Comparison of ENCODE assay signal across 25 mouse cellular contexts in genomic region chr1:164822268-164822667, GRCm38 (mm10). TPM values are rescaled to one million over a fixed set of nuclear protein-coding genes. Genes with fewer than 3 reads are reported as not detected.
DNase-seq lines count a peak whose midpoint lies in the region; ATAC-seq and TF ChIP-seq lines count a peak whose summit lies in the region.
"Had no signal": no experiment of that assay in that cellular context is flagged by ENCODE, and none has a peak within 500 bp of the region (broad histone marks: within the 10 kb centered on the region; RNA-seq: fewer than 3 reads in every experiment).

No protein-coding gene starts in this region.

- no peaks in the 10 kb centered on the region for H3K36me3 ChIP-seq in embryonic facial prominence, embryonic 14.5 days (ENCODE audit: control insufficient read depth, insufficient read depth, low read length)
- no peaks in the 10 kb centered on the region for H3K36me3 ChIP-seq in embryonic facial prominence, embryonic 10.5 days (replicated peaks)
- H3K36me3 ChIP-seq in heart, adult 2 months (ENCODE audit: control insufficient read depth, insufficient read depth, low read length) = no peaks in the 10 kb centered on the region
- H3K36me3 ChIP-seq in midbrain, embryonic 15.5 days (replicated peaks) = no peaks in the 10 kb centered on the region
- H3K36me3 ChIP-seq in midbrain, embryonic 10.5 days = no peaks in the 10 kb centered on the region
- H3K36me3 ChIP-seq: embryonic facial prominence, embryonic 13.5 days; forebrain, embryonic 15.5 days; G1E had no signal

- H3K79me2 ChIP-seq in heart, adult 2 months (replicated peaks; ENCODE audit: control insufficient read depth, insufficient read depth, low read length) = no peaks in the 10 kb centered on the region

- TF ChIP-seq POLR2A in heart, adult 2 months (IDR thresholded peaks at IDR 0.05; ENCODE audit: insufficient read depth, low read depth, low read length) = no peak

- H3K9ac ChIP-seq in embryonic facial prominence, embryonic 14.5 days (ENCODE audit: low read depth, low read length) = no peak overlapping the region
- no peak overlapping the region for H3K9ac ChIP-seq in heart, adult 2 months (ENCODE audit: low read depth, low read length)
- no peak overlapping the region for H3K9ac ChIP-seq in midbrain, embryonic 15.5 days
- H3K9ac ChIP-seq: embryonic facial prominence, embryonic 13.5 days; forebrain, embryonic 13.5 days; forebrain, embryonic 15.5 days had no signal

- H3K9me3 ChIP-seq in embryonic facial prominence, embryonic 14.5 days (ENCODE audit: control insufficient read depth, low read length) = no peaks in the 10 kb centered on the region
- H3K9me3 ChIP-seq in embryonic facial prominence, embryonic 10.5 days = no peaks in the 10 kb centered on the region
- no peaks in the 10 kb centered on the region for H3K9me3 ChIP-seq in midbrain, embryonic 15.5 days
- no peaks in the 10 kb centered on the region for H3K9me3 ChIP-seq in midbrain, embryonic 10.5 days (replicated peaks)
- H3K9me3 ChIP-seq: embryonic facial prominence, embryonic 13.5 days; forebrain, embryonic 13.5 days; forebrain, embryonic 15.5 days had no signal

- H3K4me2 ChIP-seq in embryonic facial prominence, embryonic 14.5 days (ENCODE audit: low read depth, low read length) = no peak overlapping the region
- no peak overlapping the region for H3K4me2 ChIP-seq in midbrain, embryonic 15.5 days
- H3K4me2 ChIP-seq: embryonic facial prominence, embryonic 13.5 days; forebrain, embryonic 13.5 days; forebrain, embryonic 15.5 days had no signal

- ATAC-seq in embryonic facial prominence, embryonic 14.5 days (ENCODE audit: low read depth) = peak; percentile 61; the same call in 1 of the 2 replicates
- ATAC-seq in midbrain, embryonic 15.5 days (replicated peaks) = 0 out of 2 replicates have a peak, but pooled peaks have one; percentile 62
- ATAC-seq: activated CD4-positive, CD25-positive, alpha-beta regulatory T cell, adult 4 months; CD4-positive, CD25-positive, alpha-beta regulatory T cell, adult 4 months; forebrain, embryonic 13.5 days; forebrain, embryonic 15.5 days; Patski had no signal

- WGBS in embryonic facial prominence, embryonic 14.5 days = 61% methylated on average over 4 of the region's 4 CpGs
- WGBS in embryonic facial prominence, embryonic 10.5 days = 71% methylated on average over 4 of the region's 4 CpGs
- WGBS in heart, adult 2 months = 84% methylated on average over 4 of the region's 4 CpGs
- 50% methylated on average over 4 of the region's 4 CpGs for WGBS in midbrain, embryonic 15.5 days
- WGBS in midbrain, embryonic 10.5 days = 65% methylated on average over 4 of the region's 4 CpGs

- intact Hi-C loops in heart, adult 2 months (cut with DNase I) = no loop called here

- no peak for DNase-seq in embryonic facial prominence, embryonic 14.5 days (ENCODE audit: low spot score)
- no peak for DNase-seq in embryonic facial prominence, embryonic 10.5 days (ENCODE audit: low spot score)
- peak; percentile 30 for DNase-seq in heart, adult 11 months
- DNase-seq in heart, adult 2 months = no peak
- DNase-seq in midbrain, embryonic 10.5 days (ENCODE audit: low spot score) = no peak
- DNase-seq in retina, postnatal 1 day = peak; percentile 6
- DNase-seq in retina, embryonic 14.5 days (ENCODE audit: low spot score) = no peak
- DNase-seq: adrenal gland, adult 8-10 months; adrenal gland, postnatal 14 days; adrenal gland, postnatal 36 days; B cell, adult 2 months; cerebellum, adult 11-12 months; cerebellum, adult 2 months; cerebellum, adult 9-10 months; cerebellum, postnatal 10 days; cerebellum, postnatal 25 days had no signal

- H3K4me1 ChIP-seq in embryonic facial prominence, embryonic 14.5 days (ENCODE audit: control insufficient read depth, insufficient read depth, low read length) = no peaks in the 10 kb centered on the region
- H3K4me1 ChIP-seq in embryonic facial prominence, embryonic 10.5 days = peaks cover 9% of the 10 kb centered on the region
- no peaks in the 10 kb centered on the region for H3K4me1 ChIP-seq in heart, adult 2 months (ENCODE audit: control insufficient read depth, insufficient read depth, low read length)
- no peaks in the 10 kb centered on the region for H3K4me1 ChIP-seq in midbrain, embryonic 15.5 days
- peaks cover 10% of the 10 kb centered on the region for H3K4me1 ChIP-seq in midbrain, embryonic 10.5 days
- H3K4me1 ChIP-seq: embryonic facial prominence, embryonic 13.5 days; forebrain, embryonic 13.5 days; forebrain, embryonic 15.5 days had no signal

- H3K4me3 ChIP-seq in embryonic facial prominence, embryonic 14.5 days (ENCODE audit: low read depth, low read length) = no peak overlapping the region
- H3K4me3 ChIP-seq in embryonic facial prominence, embryonic 10.5 days = no peak overlapping the region
- H3K4me3 ChIP-seq in heart, adult 2 months = no peak overlapping the region
- no peak overlapping the region for H3K4me3 ChIP-seq in midbrain, embryonic 15.5 days
- H3K4me3 ChIP-seq in midbrain, embryonic 10.5 days = no peak overlapping the region
- H3K4me3 ChIP-seq: embryonic facial prominence, embryonic 13.5 days; forebrain, embryonic 13.5 days; forebrain, embryonic 15.5 days had no signal

- no peak for TF ChIP-seq CTCF in heart, adult 2 months (IDR thresholded peaks at IDR 0.05)

- TF ChIP-seq EP300 in heart, adult 2 months (IDR thresholded peaks at IDR 0.05; ENCODE audit: insufficient read depth, low read depth, low read length) = no peak

- no peak overlapping the region for H3K27ac ChIP-seq in embryonic facial prominence, embryonic 14.5 days (replicated peaks; ENCODE audit: low read depth, low read length)
- H3K27ac ChIP-seq in embryonic facial prominence, embryonic 10.5 days (replicated peaks) = no peak overlapping the region
- no peak overlapping the region for H3K27ac ChIP-seq in heart, adult 2 months
- H3K27ac ChIP-seq in midbrain, embryonic 15.5 days = no peak overlapping the region
- H3K27ac ChIP-seq in midbrain, embryonic 10.5 days (replicated peaks) = no peak overlapping the region
- H3K27ac ChIP-seq: embryonic facial prominence, embryonic 13.5 days; forebrain, embryonic 13.5 days; forebrain, embryonic 15.5 days had no signal

- H3K27me3 ChIP-seq in embryonic facial prominence, embryonic 14.5 days (replicated peaks; ENCODE audit: control insufficient read depth, insufficient read depth, low read length) = no peaks in the 10 kb centered on the region
- H3K27me3 ChIP-seq in embryonic facial prominence, embryonic 10.5 days (replicated peaks; ENCODE audit: low read depth, poor library complexity, severe bottlenecking) = no peaks in the 10 kb centered on the region
- H3K27me3 ChIP-seq in heart, adult 2 months (ENCODE audit: control insufficient read depth, insufficient read depth, low read length) = no peaks in the 10 kb centered on the region
- no peaks in the 10 kb centered on the region for H3K27me3 ChIP-seq in midbrain, embryonic 15.5 days (replicated peaks)
- no peaks in the 10 kb centered on the region for H3K27me3 ChIP-seq in midbrain, embryonic 10.5 days (ENCODE audit: low read depth, poor library complexity, severe bottlenecking)
- H3K27me3 ChIP-seq: CH12.LX; embryonic facial prominence, embryonic 13.5 days; forebrain, embryonic 13.5 days; forebrain, embryonic 15.5 days; Patski had no signal

RNA-seq across cellular contexts. Expression of gene Dpt, which starts 25.8 kb away (rescaled TPM):
- 44.2 and 61.4 TPM in 2 replicates for polyA plus RNA-seq in embryonic facial prominence, embryonic 14.5 days (2014; fragmentation: Nextera tagmentation; extraction: Ambion mirVana)
- polyA plus RNA-seq in embryonic facial prominence, embryonic 10.5 days (2016; fragmentation: Nextera tagmentation; extraction: Ambion mirVana) = 0.16 TPM in 1 of 2 replicates, not detected in the other
- total RNA-seq in heart, adult 2 months (2021) = 100 to 1,000 TPM in 1 of 2 experiments, 10 to 100 TPM in 1; 89.3 to 108 TPM
- polyA plus RNA-seq in heart, adult 2 months (2012; rRNA removed) = 69.7 and 129 TPM in 2 replicates
- 0.32 and 0.41 TPM in 2 replicates for polyA plus RNA-seq in midbrain, embryonic 15.5 days (2015; fragmentation: Nextera tagmentation; extraction: Ambion mirVana)
- polyA plus RNA-seq in midbrain, embryonic 10.5 days (2016; fragmentation: Nextera tagmentation; extraction: Ambion mirVana) = not detected in 2 replicates
- total RNA-seq: CH12.LX, G1E had no signal
- polyA plus RNA-seq: forebrain, embryonic 13.5 days; forebrain, embryonic 15.5 days; G1E had no signal

Comparison
In these comparisons a context has a peak if more than half of its experiments do, and no peak if none do; other contexts are left out.
1. DNase-seq: peak in heart, adult 11 months (single experiment) and retina, postnatal 1 day (single experiment); none in embryonic facial prominence, embryonic 14.5 days (single experiment), embryonic facial prominence, embryonic 10.5 days (single experiment), heart, adult 2 months (0 of 2), midbrain, embryonic 10.5 days (single experiment) and retina, embryonic 14.5 days (single experiment).
2. RNA of gene Dpt, which starts 25.8 kb away (polyA plus RNA-seq): 69.7 to 129 TPM in heart, adult 2 months and 44.2 to 61.4 TPM in embryonic facial prominence, embryonic 14.5 days; 0.32 to 0.41 TPM in midbrain, embryonic 15.5 days, 0.16 TPM in embryonic facial prominence, embryonic 10.5 days and not detected in midbrain, embryonic 10.5 days; every median in the first group is over 10 times any median in the second.